Mouse (Mus musculus) liver, adult 2 months (tissue): Measurements from ENCODE around the gene Gm38392.

Experiments used
- CTCF ChIP-seq: fragments of 200-500 bp; IDR thresholded peaks from 2 replicates; pipeline ENCODE4 v1.5.1; 2011; ENCODE audit warnings: low read depth, low read length, control low read depth
- POLR2A ChIP-seq: fragments of 200-500 bp; IDR thresholded peaks from 2 replicates; pipeline ENCODE4 v1.6.1; 2011; ENCODE audit warnings: low read length, control low read depth; ENCODE audit not compliant: insufficient read depth; ENCODE audit errors: extremely low read depth

GRCm38 (mm10) chr3:88335436-88336053 lies 48.5 kb upstream of the Gm38392 start:
- no peak for TF ChIP-seq CTCF
- TF ChIP-seq POLR2A, result no peak
